Mouse (Mus musculus) midbrain, embryonic 12.5 days (tissue): ENCODE measurements around the gene Rilpl1. TPM values are rescaled to one million over a fixed set of nuclear protein-coding genes. Genes with fewer than 3 reads are reported as not detected.
"Not testable (repeated sequence)": the region's sequence is repeated elsewhere in the genome, so short reads cannot be mapped to it uniquely, and the experiment has no call there.

ENCODE experiments used
- ATAC-seq: fragments of 200-750 bp; cut with Nextera tagmentation; 2 replicates; pipeline ENCODE4 v1.8.0; 2017; ENCODE audit warnings: low read depth, moderate TSS enrichment, moderate library complexity; ENCODE audit not compliant: low FRiP score
- H3K27ac ChIP-seq: fragments of 300-500 bp; sonication (generic); replicated peaks from 2 replicates; pipeline ENCODE4 v1.5.1; 2016; ENCODE audit warnings: mild to moderate bottlenecking
- H3K27me3 ChIP-seq: fragments of 300-500 bp; sonication (generic); 2 replicates; pipeline ENCODE4 v1.6.1; 2016; ENCODE audit warnings: mild to moderate bottlenecking
- H3K36me3 ChIP-seq: fragments of 300-500 bp; sonication (generic); 2 replicates; pipeline ENCODE4 v1.6.1; 2016
- H3K4me1 ChIP-seq: fragments of 300-500 bp; sonication (generic); 2 replicates; pipeline ENCODE4 v1.6.1; 2016
- H3K4me2 ChIP-seq: fragments of 300-500 bp; sonication (generic); replicated peaks from 2 replicates; pipeline ENCODE4 v1.6.1; 2016; ENCODE audit warnings: mild to moderate bottlenecking, moderate library complexity
- H3K4me3 ChIP-seq: fragments of 300-500 bp; sonication (generic); 2 replicates; pipeline ENCODE4 v1.5.1; 2016; ENCODE audit warnings: mild to moderate bottlenecking
- H3K9ac ChIP-seq: fragments of 300-500 bp; sonication (generic); replicated peaks from 2 replicates; pipeline ENCODE4 v1.6.1; 2016; ENCODE audit warnings: mild to moderate bottlenecking, moderate library complexity
- H3K9me3 ChIP-seq: fragments of 300-500 bp; sonication (generic); 2 replicates; pipeline ENCODE4 v1.6.1; 2016; ENCODE audit warnings: mild to moderate bottlenecking
- WGBS: fragments of 180-500 bp; shearing (Covaris S2); methylation state at CpG from one replicate; pipeline ENCODE4 v1.1.7; 2016; 5-methylcytosine and 5-hydroxymethylcytosine counted together
- polyA plus RNA-seq: library from polyadenylated mRNA; unstranded; fragments of >200 nt; fragmentation: Nextera tagmentation; extraction: Ambion mirVana; gene quantifications from 2 replicates; pipeline ENCODE4 v1.2.1, GENCODE M21; 2016

Rilpl1 gene
- polyA plus RNA-seq, 1 experiment from 2014 or later = 17.0 TPM

DNA sequence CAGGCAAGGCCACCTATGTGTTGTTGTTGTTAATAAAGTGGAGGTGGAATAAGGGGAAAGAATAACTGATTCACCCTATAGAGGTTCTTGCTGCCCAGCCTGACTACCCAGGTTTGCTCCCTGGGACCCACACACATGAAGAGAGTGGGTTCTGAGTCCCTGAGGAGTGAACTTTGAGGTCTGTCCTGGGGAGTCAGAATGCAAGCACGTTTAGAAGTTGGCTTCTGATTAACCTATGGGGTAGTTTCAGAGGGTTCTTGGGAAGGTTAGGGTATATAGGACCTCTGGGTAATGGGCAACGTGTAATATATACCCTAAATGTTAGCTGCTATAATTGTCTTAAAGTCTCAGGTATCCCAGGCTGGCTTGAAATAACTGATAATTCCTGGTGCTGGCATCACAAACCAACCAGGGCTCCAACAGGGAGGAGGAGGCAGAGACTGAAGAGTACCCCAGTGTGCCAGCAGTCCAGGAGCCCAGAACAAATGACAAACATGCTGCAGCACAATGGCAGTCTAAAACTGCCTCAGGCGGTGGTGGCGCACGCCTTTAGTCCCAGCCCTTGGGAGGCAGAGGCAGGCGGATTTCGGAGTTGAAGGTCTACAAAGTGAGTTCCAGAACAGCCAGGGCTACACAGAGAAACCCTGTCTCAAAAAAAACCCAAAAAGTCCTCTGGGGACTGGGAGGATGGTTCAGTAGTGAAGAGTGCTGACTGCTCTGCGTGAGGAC is 68.7 kb downstream of the Rilpl1 start:
- 90% methylated on average over 8 of the region's 8 CpGs for WGBS
- no peak for ATAC-seq

DNA sequence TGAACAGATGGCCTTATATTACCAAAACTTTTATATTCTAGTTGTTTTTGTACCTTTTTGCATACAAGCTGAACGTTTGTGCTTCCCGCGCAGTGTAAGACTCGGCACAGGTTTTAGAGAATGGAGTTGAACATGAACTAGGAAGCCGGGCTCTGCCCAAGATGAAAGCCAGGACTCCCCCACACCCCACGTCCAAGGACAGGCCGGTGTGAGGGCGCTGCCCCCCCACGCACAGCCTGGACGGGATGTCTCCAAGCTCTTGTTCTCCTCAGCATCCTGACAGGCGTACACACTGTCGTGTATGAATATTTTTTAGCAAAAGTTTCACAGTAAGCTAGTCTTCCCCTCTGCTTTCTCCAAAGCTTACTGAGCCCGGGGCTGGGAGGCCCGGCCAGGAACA is 70.3 kb downstream of the Rilpl1 start:
- not testable (repeated sequence) for ATAC-seq
- WGBS = 94% methylated on average over 14 of the region's 14 CpGs
- peaks cover 76% of the 10 kb centered on the region for H3K36me3 ChIP-seq

More for the DNA sequence above, 68.7 kb downstream of the Rilpl1 start:
- H3K27ac ChIP-seq = no peak overlapping the region
- no peak overlapping the region for H3K9ac ChIP-seq
- H3K27me3 ChIP-seq = no peaks in the 10 kb centered on the region
- H3K9me3 ChIP-seq = no peaks in the 10 kb centered on the region
- H3K4me2 ChIP-seq = no peak overlapping the region
- peaks cover 60% of the 10 kb centered on the region for H3K36me3 ChIP-seq
- no peaks in the 10 kb centered on the region for H3K4me1 ChIP-seq
- no peak overlapping the region for H3K4me3 ChIP-seq

GRCm38 (mm10) chr5:124456762-124457161 is 74.4 kb downstream of the Rilpl1 start:
- WGBS = 96% methylated on average over 6 of the region's 6 CpGs
- H3K4me1 ChIP-seq = no peaks in the 10 kb centered on the region
- H3K36me3 ChIP-seq = peaks cover 92% of the 10 kb centered on the region
- H3K4me2 ChIP-seq = no peak overlapping the region
- no peaks in the 10 kb centered on the region for H3K27me3 ChIP-seq
- ATAC-seq = no peak
- no peak overlapping the region for H3K27ac ChIP-seq
- H3K9me3 ChIP-seq = no peaks in the 10 kb centered on the region
- no peak overlapping the region for H3K4me3 ChIP-seq
- no peak overlapping the region for H3K9ac ChIP-seq

More for the DNA sequence above, 70.3 kb downstream of the Rilpl1 start:
- H3K4me2 ChIP-seq, H3K9ac ChIP-seq, H3K4me1 ChIP-seq, H3K27ac ChIP-seq, H3K9me3 ChIP-seq, H3K4me3 ChIP-seq, H3K27me3 ChIP-seq: not testable (repeated sequence)

DNA sequence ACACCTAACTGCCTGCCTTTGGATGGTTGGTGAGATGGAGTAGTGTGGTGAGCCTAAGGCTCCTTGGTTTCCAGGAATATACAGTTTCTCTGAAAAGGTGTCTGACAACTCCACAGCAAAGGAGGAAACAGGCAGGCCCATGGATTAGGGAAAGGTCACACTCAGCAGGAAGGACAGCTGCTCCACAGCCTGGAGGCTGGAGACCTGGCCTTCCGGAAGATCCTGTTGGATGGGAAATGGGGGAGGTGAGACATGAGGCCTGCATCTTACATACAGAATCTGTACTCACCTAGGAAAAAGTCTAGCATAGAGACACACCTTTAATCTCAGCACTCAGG is 77.1 kb downstream of the Rilpl1 start:
- ATAC-seq = no peak
- Histone ChIP-seq H3K27me3 (no peaks in the 10 kb centered on the region), H3K4me2 (no peak overlapping the region), H3K9ac (no peak overlapping the region), H3K27ac (0 out of 2 replicates have a peak overlapping the region, but pooled peaks have one; percentile 2), H3K4me3 (no peak overlapping the region), H3K9me3 (no peaks in the 10 kb centered on the region), H3K4me1 (0 out of 2 replicates have a peak, but pooled peaks cover 5% of the 10 kb centered on the region), H3K36me3 (peaks cover 94% of the 10 kb centered on the region)
- WGBS = 95% methylated on average over 1 of the region's 1 CpGs

DNA sequence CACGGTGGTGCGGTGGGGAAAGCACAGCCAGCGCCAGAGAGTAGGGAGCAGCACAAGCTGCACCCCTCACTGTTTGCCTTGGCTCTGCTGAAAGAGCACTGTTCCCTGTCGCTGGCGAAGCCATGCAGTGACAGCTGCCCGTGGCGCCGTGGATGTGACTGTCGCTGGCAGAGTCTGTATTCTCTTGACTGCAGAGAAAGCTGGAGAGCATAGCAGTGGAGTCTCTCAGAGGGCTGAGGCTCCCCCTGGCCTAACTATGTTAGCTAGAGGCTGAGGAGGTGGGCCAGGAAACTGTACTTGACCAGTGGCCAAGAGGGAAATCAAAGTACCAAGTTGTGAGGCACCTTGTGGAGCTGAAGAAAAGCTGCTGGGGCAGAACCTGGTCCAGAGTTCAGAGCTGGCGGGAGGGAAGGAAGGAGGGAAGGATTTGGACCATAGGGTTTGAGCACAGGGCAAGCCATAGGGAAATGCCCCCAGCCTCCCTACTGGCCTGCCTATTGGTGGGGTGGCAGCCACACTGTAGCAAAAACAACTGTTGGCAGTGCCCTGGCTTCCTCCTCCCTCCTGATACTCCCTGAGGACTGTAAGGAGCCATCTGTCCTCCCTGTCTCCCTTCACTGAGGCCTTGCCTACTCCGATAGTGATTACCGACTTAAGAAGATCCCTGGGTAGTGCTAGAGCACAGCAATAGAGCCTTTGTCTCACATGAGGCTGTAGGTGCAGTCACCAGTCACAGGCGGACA is 77.7 kb downstream of the Rilpl1 start:
- ATAC-seq = no peak
- Histone ChIP-seq H3K9me3 (no peaks in the 10 kb centered on the region), H3K9ac (no peak overlapping the region), H3K4me2 (no peak overlapping the region), H3K4me1 (0 out of 2 replicates have a peak, but pooled peaks cover 7% of the 10 kb centered on the region), H3K27me3 (no peaks in the 10 kb centered on the region), H3K4me3 (no peak overlapping the region), H3K27ac (peak overlapping the region; percentile 22; the same call in 1 of the 2 replicates), H3K36me3 (peaks cover 92% of the 10 kb centered on the region)
- 87% methylated on average over 13 of the region's 13 CpGs for WGBS

DNA sequence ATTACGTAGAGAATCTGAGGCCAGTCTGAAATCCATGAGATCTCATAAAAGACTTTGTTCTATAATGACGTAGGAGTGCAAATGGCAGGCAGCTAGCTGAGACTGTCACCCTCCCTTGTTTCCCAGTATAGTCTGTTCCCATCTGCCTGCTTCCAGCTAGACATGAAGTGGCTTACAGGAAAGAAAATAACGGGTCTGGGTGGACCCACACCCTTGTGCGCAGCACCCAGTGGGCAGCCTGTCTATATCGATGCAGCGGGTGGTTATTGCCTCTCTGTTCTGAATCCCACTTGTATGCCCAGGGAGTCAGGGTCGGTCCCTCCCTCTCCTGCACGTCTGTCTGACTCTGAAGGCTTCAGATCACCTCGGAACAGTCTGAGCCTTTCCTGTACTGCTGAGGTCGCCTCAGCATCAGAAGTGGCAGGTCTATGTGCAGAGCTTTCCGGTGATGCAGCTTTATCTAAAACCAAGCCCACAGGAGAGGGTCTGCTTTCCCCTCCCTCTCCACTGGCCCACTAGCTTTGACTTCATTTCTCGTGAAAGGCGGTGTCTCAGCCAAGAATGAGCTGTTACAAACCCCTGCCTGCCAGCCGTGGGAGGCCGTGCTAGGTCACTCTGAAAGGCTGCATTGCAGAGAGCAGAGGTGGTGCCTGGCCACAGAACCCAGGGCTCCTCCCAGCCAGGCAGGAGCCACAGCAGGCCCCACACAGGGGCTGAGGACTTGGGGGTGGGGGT is 78.5 kb downstream of the Rilpl1 start:
- H3K9ac ChIP-seq = 0 out of 2 replicates have a peak overlapping the region, but pooled peaks have one; percentile 34
- peaks cover 93% of the 10 kb centered on the region for H3K36me3 ChIP-seq
- H3K4me1 ChIP-seq = 0 out of 2 replicates have a peak, but pooled peaks cover 8% of the 10 kb centered on the region
- 86% methylated on average over 15 of the region's 15 CpGs for WGBS
- H3K27me3 ChIP-seq = no peaks in the 10 kb centered on the region
- ATAC-seq = no peak
- H3K4me3 ChIP-seq = no peak overlapping the region
- H3K27ac ChIP-seq = no peak overlapping the region; the same call in 1 of the 2 replicates
- no peak overlapping the region for H3K4me2 ChIP-seq
- H3K9me3 ChIP-seq = no peaks in the 10 kb centered on the region

DNA sequence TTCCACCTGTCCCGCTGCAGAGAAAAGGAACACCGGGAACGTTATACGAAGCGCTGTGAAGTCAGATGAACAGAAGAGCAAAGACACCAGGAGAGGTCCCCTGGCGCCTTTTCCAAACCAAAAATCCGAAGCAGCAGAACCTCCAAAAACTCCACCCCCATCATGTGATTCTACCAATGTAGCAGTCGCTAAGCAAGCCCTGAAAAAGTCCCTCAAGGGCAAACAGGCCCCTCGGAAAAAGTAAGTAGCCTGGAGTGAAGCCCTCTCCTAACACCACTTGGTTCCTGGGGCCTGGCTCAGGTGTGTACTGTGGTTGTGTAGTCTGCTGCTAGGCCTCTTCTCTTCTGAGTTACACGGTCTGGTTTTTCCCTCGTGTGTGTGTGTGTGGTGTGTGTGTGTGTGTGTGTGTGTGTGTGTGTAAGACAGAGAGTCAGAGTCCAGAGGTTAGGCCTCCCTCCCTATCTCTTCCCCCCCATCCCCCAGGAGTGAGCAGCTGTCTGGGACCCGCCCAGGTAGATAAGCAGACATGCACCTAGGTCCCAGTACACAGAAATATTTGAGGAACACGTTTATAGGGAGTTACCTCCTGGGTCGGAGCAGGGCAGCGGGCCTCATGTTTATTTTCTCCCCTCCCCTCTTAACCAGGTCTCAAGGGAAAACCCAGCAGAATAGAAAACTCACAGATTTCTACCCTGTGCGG is 80.4 kb downstream of the Rilpl1 start:
- H3K9ac ChIP-seq = no peak overlapping the region
- no peak overlapping the region for H3K4me2 ChIP-seq
- H3K4me1 ChIP-seq = peaks cover 22% of the 10 kb centered on the region
- 92% methylated on average over 16 of the region's 16 CpGs for WGBS
- no peak overlapping the region for H3K27ac ChIP-seq
- peaks cover 83% of the 10 kb centered on the region for H3K36me3 ChIP-seq
- no peak overlapping the region for H3K4me3 ChIP-seq
- no peak for ATAC-seq
- no peaks in the 10 kb centered on the region for H3K27me3 ChIP-seq
- H3K9me3 ChIP-seq = no peaks in the 10 kb centered on the region

GRCm38 (mm10) chr5:124450051-124450450 is 81.1 kb downstream of the Rilpl1 start:
- H3K36me3 ChIP-seq = peaks cover 76% of the 10 kb centered on the region
- H3K27me3 ChIP-seq = no peaks in the 10 kb centered on the region
- H3K9me3 ChIP-seq = no peaks in the 10 kb centered on the region
- peaks cover 22% of the 10 kb centered on the region for H3K4me1 ChIP-seq
- no peak overlapping the region for H3K9ac ChIP-seq
- H3K4me2 ChIP-seq = no peak overlapping the region
- no peak overlapping the region for H3K4me3 ChIP-seq
- ATAC-seq = no peak
- no peak overlapping the region for H3K27ac ChIP-seq
- 86% methylated on average over 7 of the region's 7 CpGs for WGBS

DNA sequence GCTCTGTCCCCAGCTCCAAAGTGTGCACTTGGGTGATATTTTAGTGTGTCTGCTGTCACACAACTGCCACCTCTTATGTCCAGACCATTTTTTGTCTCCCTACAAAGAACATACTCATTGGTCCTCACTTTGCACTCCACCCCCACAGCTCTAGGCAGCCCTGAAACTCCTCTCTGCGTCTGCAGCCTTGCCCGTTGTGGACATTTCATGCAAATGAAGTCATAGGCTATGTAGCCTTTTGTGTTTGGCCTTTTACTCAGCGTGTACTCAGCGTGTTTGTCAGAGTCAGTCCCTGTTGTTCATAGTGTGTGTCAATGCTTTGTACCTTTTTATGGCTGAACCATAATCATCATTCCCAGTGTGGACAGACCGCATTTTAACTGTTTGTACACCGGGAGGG is 81.7 kb downstream of the Rilpl1 start:
- H3K4me2 ChIP-seq = no peak overlapping the region
- no peaks in the 10 kb centered on the region for H3K27me3 ChIP-seq
- peaks cover 70% of the 10 kb centered on the region for H3K36me3 ChIP-seq
- no peak for ATAC-seq
- H3K27ac ChIP-seq = no peak overlapping the region
- H3K4me1 ChIP-seq = peaks cover 27% of the 10 kb centered on the region
- no peaks in the 10 kb centered on the region for H3K9me3 ChIP-seq
- H3K9ac ChIP-seq = no peak overlapping the region
- 71% methylated on average over 6 of the region's 6 CpGs for WGBS
- no peak overlapping the region for H3K4me3 ChIP-seq

DNA sequence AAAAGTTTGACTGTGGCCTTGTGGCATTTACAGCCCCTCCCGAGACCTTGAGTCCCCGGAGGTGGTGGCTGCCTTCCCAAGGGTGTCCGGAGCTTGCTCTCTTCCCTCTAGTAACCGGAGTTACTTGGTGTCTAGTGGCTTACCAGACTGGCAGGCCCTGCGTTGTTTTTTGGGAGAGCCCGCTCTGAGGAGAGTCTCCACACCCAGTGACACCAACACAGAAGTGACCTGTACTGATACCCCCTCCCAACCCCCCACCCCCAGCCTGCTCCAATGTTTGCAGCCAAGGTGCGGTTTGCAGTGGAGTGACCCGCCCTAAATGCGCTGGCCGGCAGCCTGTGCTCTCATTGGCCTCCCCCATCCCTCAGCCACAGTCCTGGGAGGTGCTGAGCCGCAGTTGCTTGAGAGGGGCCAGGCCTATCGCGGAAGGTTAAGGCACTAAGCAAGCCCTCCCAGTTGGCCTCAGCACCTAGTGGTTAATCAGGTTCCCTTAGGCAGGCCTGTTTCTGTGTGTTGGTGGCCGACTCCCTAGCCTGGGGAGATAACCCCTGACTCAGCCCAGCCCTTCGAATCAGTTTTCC is 84.8 kb downstream of the Rilpl1 start:
- peak overlapping the region; percentile 87 for H3K4me2 ChIP-seq
- peaks cover 28% of the 10 kb centered on the region for H3K4me1 ChIP-seq
- H3K27me3 ChIP-seq = no peaks in the 10 kb centered on the region
- peak overlapping the region; percentile 97 for H3K4me3 ChIP-seq
- H3K27ac ChIP-seq = peak overlapping the region; percentile 81
- peak overlapping the region; percentile 93 for H3K9ac ChIP-seq
- peaks cover 43% of the 10 kb centered on the region for H3K36me3 ChIP-seq
- 2% methylated on average over 15 of the region's 15 CpGs for WGBS
- no peaks in the 10 kb centered on the region for H3K9me3 ChIP-seq
- ATAC-seq = peak; percentile 39; the same call in 1 of the 2 replicates

- Histone ChIP-seq H3K36me3 (peaks cover 37% of the 10 kb centered on the region), H3K4me2 (peak overlapping the region; percentile 87), H3K4me1 (peaks cover 30% of the 10 kb centered on the region)
These were observed 85.4 kb downstream of the Rilpl1 start for GRCm38 (mm10) chr5:124445621-124446293.

More at GRCm38 (mm10) chr5:124445621-124446293, 85.4 kb downstream of the Rilpl1 start:
- Histone ChIP-seq H3K27me3 (no peaks in the 10 kb centered on the region), H3K9ac (peak overlapping the region; percentile 93), H3K9me3 (no peaks in the 10 kb centered on the region), H3K4me3 (peak overlapping the region; percentile 97), H3K27ac (peak overlapping the region; percentile 81)
- peak; percentile 61 for ATAC-seq
- WGBS = under 1% methylated on average over 38 of the region's 77 CpGs
